Mouse (Mus musculus) myocyte (in vitro differentiated cells): ENCODE measurements around the gene Upp2.

Experiments
- CEBPB ChIP-seq: IDR thresholded peaks from 2 replicates; pipeline ENCODE4 v1.6.1; 2011; ENCODE audit warnings: mild to moderate bottlenecking, moderate library complexity; ENCODE audit not compliant: poor library complexity, insufficient read depth, severe bottlenecking
- MYOG ChIP-seq, 3 experiments: IDR thresholded peaks; one replicate each; pipeline ENCODE4 v1.6.1; 2011; ENCODE audit warnings: control low read depth in 2 of 3, low read depth in 2 of 3, mild to moderate bottlenecking in 2 of 3; ENCODE audit not compliant: insufficient read length in 2 of 3, control insufficient read depth in 1 of 3, insufficient read depth in 1 of 3
- POLR2A ChIP-seq: IDR thresholded peaks from one replicate; pipeline ENCODE4 v1.6.1; 2011; ENCODE audit warnings: low read depth, mild to moderate bottlenecking, control low read depth, moderate library complexity; ENCODE audit not compliant: insufficient read length
- SRF ChIP-seq: IDR thresholded peaks from one replicate; pipeline ENCODE4 v1.6.1; 2011; ENCODE audit warnings: low read depth; ENCODE audit not compliant: control insufficient read depth, insufficient read length
- TCF12 ChIP-seq: IDR thresholded peaks from one replicate; pipeline ENCODE4 v1.6.1; 2011; ENCODE audit warnings: mild to moderate bottlenecking, control low read depth; ENCODE audit not compliant: poor library complexity, insufficient read depth, severe bottlenecking

GRCm38 (mm10) chr2:58633791-58634190, 66.7 kb downstream of the Upp2 start:
- no peak for TF ChIP-seq TCF12
- no peak for TF ChIP-seq MYOG (IDR thresholded peaks at IDR 0.05; ENCODE audit: control insufficient read depth in 1 of 3, insufficient read depth in 1 of 3, insufficient read length in 2 of 3, low read depth in 2 of 3)
- TF ChIP-seq SRF = no peak
- TF ChIP-seq POLR2A = no peak
- TF ChIP-seq CEBPB = no peak
